Mouse (Mus musculus): ENCODE measurements around the gene Oca2.
A peak's percentile ranks its signal among the peaks of the same experiment; 100 is the strongest.

Oca2 gene

GRCm38 (mm10) chr7:56239543-56239942 is at the start of gene Oca2:
Gene Oca2 (plus strand): TSS chr7:56239760.
- no peak for DNase-seq

GRCm38 (mm10) chr7:56191041-56191440 is 48.5 kb upstream of the Oca2 start:
- DNase-seq, result no peak

GRCm38 (mm10) chr7:56191661-56192060 is 47.9 kb upstream of the Oca2 start:
- no peak for DNase-seq

GRCm38 (mm10) chr7:56201483-56202218 is 37.9 kb upstream of the Oca2 start:
- DNase-seq, result no peak

- no peak for DNase-seq
These were observed 36.7 kb upstream of the Oca2 start for GRCm38 (mm10) chr7:56202843-56203242.

- no peak for DNase-seq
These were observed 36.3 kb upstream of the Oca2 start for GRCm38 (mm10) chr7:56203286-56203685.

GRCm38 (mm10) chr7:56204877-56205276 is 34.7 kb upstream of the Oca2 start:
- no peak for DNase-seq

- no peak for DNase-seq
These were observed 18.7 kb upstream of the Oca2 start for GRCm38 (mm10) chr7:56220811-56221210.

- DNase-seq, result no peak
These were observed 3.7 kb upstream of the Oca2 start for GRCm38 (mm10) chr7:56235794-56236423.

GRCm38 (mm10) chr7:56236617-56237016 is 2.9 kb upstream of the Oca2 start:
- DNase-seq, result no peak

GRCm38 (mm10) chr7:56254568-56254967 is 15.0 kb downstream of the Oca2 start:
- no peak for DNase-seq

GRCm38 (mm10) chr7:56257875-56258441 is 18.4 kb downstream of the Oca2 start:
- no peak for DNase-seq

GRCm38 (mm10) chr7:56277506-56277905 is 37.9 kb downstream of the Oca2 start:
- DNase-seq, result no peak

- DNase-seq, result peak; percentile 61
These were observed 52.0 kb downstream of the Oca2 start for GRCm38 (mm10) chr7:56291468-56292115.

GRCm38 (mm10) chr7:56304408-56304807 is 64.8 kb downstream of the Oca2 start:
- DNase-seq, result no peak

GRCm38 (mm10) chr7:56314358-56314757 is 74.8 kb downstream of the Oca2 start:
- DNase-seq, result no peak

GRCm38 (mm10) chr7:56315630-56316529 is 76.3 kb downstream of the Oca2 start:
- DNase-seq, result no peak

GRCm38 (mm10) chr7:56327738-56328137 is 88.2 kb downstream of the Oca2 start:
- DNase-seq, result no peak

GRCm38 (mm10) chr7:56348528-56348927 is 109.0 kb downstream of the Oca2 start:
- DNase-seq, result no peak

- no peak for DNase-seq
These were observed 117.2 kb downstream of the Oca2 start for GRCm38 (mm10) chr7:56356658-56357342.

GRCm38 (mm10) chr7:56381750-56382421 is 142.3 kb downstream of the Oca2 start:
- peak; percentile 9 for DNase-seq

Measured in cerebellum, adult 9-10 months (tissue).